Mouse (Mus musculus): ENCODE results near the gene Sap30bp. TPM values are rescaled to one million over a fixed set of nuclear protein-coding genes. Genes with fewer than 3 reads are reported as not detected.

Sap30bp gene
- 10 to 100 TPM; 52.6 to 53.4 TPM for total RNA-seq (2021)
- long read RNA-seq, transcript Sap30bp-203 (11 exons, 3,654 nt), result major isoform, 47 of 71 reads
- long read RNA-seq, partial matches to known transcripts, result 2 of 71 reads
- long read RNA-seq, other reads (novel, unspliced or antisense), result 22 of 71 reads

- peak; percentile 97 to 98 for DNase-seq (ENCODE audit: low spot score in 2 of 2)
These were observed at the start of gene Sap30bp, which contains the start of gene Recql5 for GRCm38 (mm10) chr11:115933108-115933746. Gene Sap30bp (plus strand): TSS chr11:115933282. Gene Recql5 (minus strand): TSS chr11:115933477.

GRCm38 (mm10) chr11:115884361-115884760 is 48.7 kb upstream of the Sap30bp start:
- no peak for DNase-seq (ENCODE audit: low spot score in 2 of 2)

GRCm38 (mm10) chr11:115885281-115885680 is 47.8 kb upstream of the Sap30bp start:
- no peak for DNase-seq (ENCODE audit: low spot score in 2 of 2)

- DNase-seq (ENCODE audit: low spot score in 2 of 2), result no peak
These were observed 46.6 kb upstream of the Sap30bp start for GRCm38 (mm10) chr11:115886446-115886845.

- peak in 1 of 2 experiments; percentile 31 for DNase-seq (ENCODE audit: low spot score in 2 of 2)
These were observed 45.1 kb upstream of the Sap30bp start for GRCm38 (mm10) chr11:115888020-115888419.

GRCm38 (mm10) chr11:115889159-115889558 is 43.9 kb upstream of the Sap30bp start:
- DNase-seq (ENCODE audit: low spot score in 2 of 2), result no peak

- no peak for DNase-seq (ENCODE audit: low spot score in 2 of 2)
These were observed 40.9 kb upstream of the Sap30bp start for GRCm38 (mm10) chr11:115892213-115892612.

GRCm38 (mm10) chr11:115893071-115893470 is 40.0 kb upstream of the Sap30bp start:
- no peak for DNase-seq (ENCODE audit: low spot score in 2 of 2)

GRCm38 (mm10) chr11:115894755-115895520 is 38.1 kb upstream of the Sap30bp start:
- DNase-seq (ENCODE audit: low spot score in 2 of 2), result no peak

- no peak for DNase-seq (ENCODE audit: low spot score in 2 of 2)
These were observed 34.6 kb upstream of the Sap30bp start for GRCm38 (mm10) chr11:115898446-115898845.

GRCm38 (mm10) chr11:115898886-115899285 is 34.2 kb upstream of the Sap30bp start:
- DNase-seq (ENCODE audit: low spot score in 2 of 2), result peak; percentile 59 to 69

- DNase-seq (ENCODE audit: low spot score in 2 of 2), result no peak
These were observed 33.4 kb upstream of the Sap30bp start, which contains the start of gene Smim5 for GRCm38 (mm10) chr11:115899486-115900266. Gene Smim5 (plus strand): TSS chr11:115899966.

GRCm38 (mm10) chr11:115900561-115901337 is 32.3 kb upstream of the Sap30bp start:
- no peak for DNase-seq (ENCODE audit: low spot score in 2 of 2)

- DNase-seq (ENCODE audit: low spot score in 2 of 2), result no peak
These were observed 31.5 kb upstream of the Sap30bp start for GRCm38 (mm10) chr11:115901338-115902161.

GRCm38 (mm10) chr11:115902177-115902576 is 30.9 kb upstream of the Sap30bp start:
- no peak for DNase-seq (ENCODE audit: low spot score in 2 of 2)

GRCm38 (mm10) chr11:115902831-115903230 is 30.3 kb upstream of the Sap30bp start:
- DNase-seq (ENCODE audit: low spot score in 2 of 2), result no peak

- DNase-seq (ENCODE audit: low spot score in 2 of 2), result no peak
These were observed 29.5 kb upstream of the Sap30bp start for GRCm38 (mm10) chr11:115903384-115904230.

GRCm38 (mm10) chr11:115904231-115904955 is 28.7 kb upstream of the Sap30bp start:
- no peak for DNase-seq (ENCODE audit: low spot score in 2 of 2)
